24 mouse cellular contexts compared by ENCODE assay signal in the genomic region with DNA sequence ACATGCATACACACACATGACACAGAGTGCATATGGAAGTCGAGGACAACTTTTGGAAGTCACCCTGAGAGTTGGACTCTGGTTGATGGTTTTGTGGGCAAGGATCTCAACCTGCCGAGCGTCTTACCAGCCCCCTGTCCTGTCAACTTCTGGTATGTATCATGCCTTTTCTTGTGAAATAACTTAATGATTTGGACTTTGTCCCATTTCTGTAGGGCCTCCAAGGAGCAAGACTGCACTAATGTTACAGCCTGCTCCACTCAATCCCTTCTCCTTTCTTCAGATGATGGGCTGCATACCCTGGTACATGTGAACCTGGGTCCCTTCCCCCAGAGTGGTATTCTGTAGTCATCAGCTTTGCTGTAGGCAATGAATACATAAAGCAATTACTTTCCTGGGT. TPM values are rescaled to one million over a fixed set of nuclear protein-coding genes. Genes with fewer than 3 reads are reported as not detected.
"Had no signal": no experiment of that assay in that cellular context is flagged by ENCODE, and none has a peak within 500 bp of the region (broad histone marks: within the 10 kb centered on the region; RNA-seq: fewer than 3 reads in every experiment).

No protein-coding gene starts in this region.

- H3K27ac ChIP-seq: liver, embryonic 14.5 days; midbrain, embryonic 10.5 days; midbrain, embryonic 12.5 days; neural tube, embryonic 13.5 days; neural tube, embryonic 15.5 days had no signal

- H3K4me2 ChIP-seq: lung, embryonic 14.5 days; midbrain, embryonic 12.5 days; neural tube, embryonic 13.5 days; neural tube, embryonic 15.5 days had no signal

- H3K4me1 ChIP-seq: midbrain, embryonic 10.5 days; midbrain, embryonic 12.5 days; neural tube, embryonic 13.5 days; neural tube, embryonic 15.5 days had no signal

- H3K9ac ChIP-seq: liver, embryonic 14.5 days; lung, embryonic 14.5 days; midbrain, embryonic 12.5 days; neural tube, embryonic 13.5 days; neural tube, embryonic 15.5 days had no signal

- H3K9me3 ChIP-seq: midbrain, embryonic 10.5 days; midbrain, embryonic 12.5 days; neural tube, embryonic 13.5 days; neural tube, embryonic 15.5 days had no signal

- H3K4me3 ChIP-seq: midbrain, embryonic 10.5 days; midbrain, embryonic 12.5 days; myocyte; neural tube, embryonic 13.5 days; neural tube, embryonic 15.5 days had no signal

- H3K36me3 ChIP-seq: midbrain, embryonic 12.5 days; neural tube, embryonic 13.5 days; neural tube, embryonic 15.5 days had no signal

- ATAC-seq: midbrain, embryonic 16.5 days had no signal

- H3K27me3 ChIP-seq: midbrain, embryonic 12.5 days; neural tube, embryonic 13.5 days; neural tube, embryonic 15.5 days had no signal

- DNase-seq: lung, adult 18-20 months; lung, embryonic 14.5 days; lung, postnatal 10 days; lung, postnatal 4 days; midbrain, embryonic 14.5 days; retina, postnatal 1 day; right cerebral cortex, adult 18-20 months; right cerebral cortex, postnatal 25 days; right cerebral cortex, postnatal 4 days; spleen, adult 18-20 months; thymus, adult 2 months; thymus, postnatal 36 days had no signal

RNA-seq across cellular contexts. Expression of a gene that starts 20.4 kb away (rescaled TPM):
- total RNA-seq: megakaryocyte, adult 5-6 weeks; megakaryocyte-erythroid progenitor cell, adult 5-6 weeks had no signal
- polyA plus RNA-seq: lung, embryonic 14.5 days; lung, embryonic 16.5 days; midbrain, embryonic 10.5 days; midbrain, embryonic 12.5 days; midbrain, embryonic 14.5 days; midbrain, embryonic 16.5 days; neural tube, embryonic 11.5 days; neural tube, embryonic 13.5 days; neural tube, embryonic 15.5 days; testis, adult 2 months had no signal

RNA-seq across cellular contexts. Expression of a gene that starts 27.5 kb away (rescaled TPM):
- total RNA-seq: megakaryocyte, adult 5-6 weeks had no signal

RNA-seq across cellular contexts. Expression of a gene that starts 46.9 kb away (rescaled TPM):
- total RNA-seq: megakaryocyte, adult 5-6 weeks; megakaryocyte-erythroid progenitor cell, adult 5-6 weeks had no signal
- polyA plus RNA-seq: liver, embryonic 14.5 days; lung, embryonic 14.5 days; lung, embryonic 16.5 days; midbrain, embryonic 10.5 days; midbrain, embryonic 12.5 days; midbrain, embryonic 14.5 days; midbrain, embryonic 16.5 days; neural tube, embryonic 11.5 days; neural tube, embryonic 13.5 days; neural tube, embryonic 15.5 days; testis, adult 2 months had no signal
